Mouse (Mus musculus): ENCODE measurements around the gene Cnpy4.
A peak's percentile ranks its signal among the peaks of the same experiment; 100 is the strongest.

The Cnpy4 gene

DNA sequence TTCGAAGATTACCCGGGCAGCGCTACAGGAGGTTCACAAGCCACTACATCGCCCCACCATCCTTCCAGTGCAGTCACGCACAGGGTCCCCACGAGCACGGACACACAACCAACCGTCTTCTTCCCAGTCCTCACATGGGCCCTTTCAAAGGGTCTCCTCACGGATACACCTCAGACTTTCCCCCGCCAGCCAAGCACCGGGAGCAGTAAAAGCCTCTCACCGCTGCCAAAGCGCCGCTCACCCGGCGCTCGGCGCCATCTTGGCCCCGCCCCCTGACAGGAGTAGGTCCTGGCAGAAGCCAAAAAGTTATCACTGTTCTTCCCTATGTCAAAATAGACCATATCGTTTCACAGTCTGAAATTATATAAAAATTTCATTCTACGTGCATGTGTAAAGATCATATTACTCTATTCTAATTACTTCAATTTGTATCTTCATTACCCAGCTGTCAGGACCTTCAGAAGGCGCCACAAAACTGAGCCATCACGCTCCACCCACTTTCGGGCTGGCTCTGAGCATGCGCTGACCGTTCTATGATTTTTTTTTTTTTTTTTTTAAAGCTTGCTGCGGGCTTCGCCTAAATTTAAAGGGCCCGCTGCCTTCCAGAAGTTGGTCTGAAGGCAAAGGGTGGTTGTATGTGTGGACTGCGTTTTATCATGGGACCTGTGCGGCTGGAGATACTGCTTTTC, at the start of gene Cnpy4, which contains the start of gene Taf6:
Cnpy4 (plus strand) TSS at position 536 of the 689 bp plus-strand sequence.
Taf6 (minus strand) TSS at position 502 of the 689 bp plus-strand sequence.
- DNase-seq (ENCODE audit: extremely low spot score, low read depth, low spot score): peak; percentile 94

DNA sequence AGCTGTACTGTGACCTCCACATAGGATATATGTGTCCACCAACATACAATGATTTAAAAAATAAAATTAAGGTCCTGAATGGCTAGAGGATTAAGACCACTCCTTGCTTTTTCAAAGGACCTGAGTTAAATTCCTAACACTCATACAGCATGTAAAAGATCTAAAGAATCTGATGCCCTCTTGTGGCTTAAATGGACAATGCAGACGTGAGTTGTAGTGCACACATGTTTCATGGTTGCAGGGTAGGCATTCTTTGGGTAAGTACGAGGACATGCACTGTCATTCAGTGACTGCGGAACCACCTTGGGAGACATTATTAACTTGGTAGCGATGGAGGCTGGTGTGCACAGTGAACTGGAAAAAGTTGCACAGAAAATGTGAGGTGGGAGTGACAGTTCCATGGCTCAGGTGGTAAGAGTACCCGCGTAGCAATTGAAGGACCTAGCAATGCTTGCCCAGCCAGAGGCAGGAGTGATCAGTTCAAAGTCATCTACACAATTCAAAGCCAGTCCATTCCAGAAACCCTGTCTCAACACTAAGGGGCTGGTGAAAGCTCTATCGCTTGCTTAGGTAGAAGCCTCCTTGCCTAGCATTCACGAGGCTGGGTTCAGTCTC, 49.2 kb upstream of the Cnpy4 start:
- no peak for DNase-seq (ENCODE audit: extremely low spot score, low read depth, low spot score)

DNA sequence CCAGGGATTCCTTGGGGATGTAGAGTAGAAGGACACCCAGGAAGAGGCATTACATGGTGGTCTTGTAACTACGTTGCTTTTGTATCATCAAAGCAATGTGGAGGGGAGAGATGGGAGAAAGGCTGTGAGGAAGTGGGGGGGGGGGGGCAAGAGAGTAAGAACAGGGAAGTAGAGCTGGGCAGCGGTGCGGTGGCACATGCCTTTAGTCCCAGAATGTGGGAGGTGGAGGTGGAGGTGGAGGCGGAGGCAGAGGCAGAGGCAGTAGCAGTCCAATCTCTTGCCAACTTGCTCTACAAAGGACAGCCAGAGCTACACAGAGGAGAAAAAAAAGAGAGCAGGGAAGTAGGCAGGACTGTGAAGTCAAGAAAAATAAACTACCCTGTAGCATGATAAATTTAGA, 48.7 kb upstream of the Cnpy4 start:
- DNase-seq (ENCODE audit: extremely low spot score, low read depth, low spot score): no peak

DNA sequence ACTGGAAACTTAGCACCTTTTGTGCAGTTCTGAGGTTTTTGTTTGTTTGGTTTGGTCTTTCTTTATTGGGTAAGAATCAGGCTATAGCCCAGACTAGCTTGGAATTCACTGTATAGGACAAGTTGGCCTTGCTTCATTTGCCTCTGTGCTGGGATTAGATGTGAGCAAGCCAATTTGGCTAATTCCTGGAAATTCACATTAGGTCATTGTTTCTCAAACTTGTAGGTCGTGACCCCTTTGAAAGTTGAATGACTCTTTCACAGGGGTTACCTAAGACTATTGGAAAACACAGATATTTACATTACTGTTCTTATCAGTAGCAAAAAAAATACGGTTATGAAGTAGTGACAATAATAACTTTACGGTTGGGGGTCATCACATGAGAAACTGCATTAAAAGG, 32.9 kb upstream of the Cnpy4 start:
- no peak for DNase-seq (ENCODE audit: extremely low spot score, low read depth, low spot score)

DNA sequence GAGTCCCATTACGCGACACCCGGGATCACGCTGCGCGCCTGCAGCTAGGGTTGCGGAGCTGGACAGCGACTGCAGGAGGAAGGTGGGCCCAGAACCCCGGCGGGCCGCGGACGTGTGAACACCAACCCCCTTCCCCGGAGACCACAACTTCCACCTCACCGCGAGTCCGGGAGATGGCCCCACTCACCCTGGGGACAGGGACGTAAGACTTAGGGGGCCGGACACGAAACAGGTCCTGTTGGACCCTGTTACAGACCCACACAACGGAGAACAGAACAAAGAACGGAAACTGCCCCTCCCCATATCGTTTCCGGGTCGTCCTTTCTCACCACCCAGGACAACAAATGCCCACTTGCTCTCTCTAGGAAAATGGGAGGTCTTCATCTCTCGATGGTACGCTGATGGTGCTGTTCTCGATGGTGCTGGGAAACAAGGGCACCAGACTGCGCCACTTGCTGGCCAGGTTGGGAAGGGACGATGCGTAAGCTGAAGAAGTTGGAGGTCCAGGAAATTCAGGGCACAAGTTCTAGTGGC, 31.8 kb upstream of the Cnpy4 start, which contains the start of gene Zfp113:
Zfp113 (minus strand) TSS at position 302 of the 534 bp plus-strand sequence.
- peak; percentile 95 for DNase-seq (ENCODE audit: extremely low spot score, low read depth, low spot score)

DNA sequence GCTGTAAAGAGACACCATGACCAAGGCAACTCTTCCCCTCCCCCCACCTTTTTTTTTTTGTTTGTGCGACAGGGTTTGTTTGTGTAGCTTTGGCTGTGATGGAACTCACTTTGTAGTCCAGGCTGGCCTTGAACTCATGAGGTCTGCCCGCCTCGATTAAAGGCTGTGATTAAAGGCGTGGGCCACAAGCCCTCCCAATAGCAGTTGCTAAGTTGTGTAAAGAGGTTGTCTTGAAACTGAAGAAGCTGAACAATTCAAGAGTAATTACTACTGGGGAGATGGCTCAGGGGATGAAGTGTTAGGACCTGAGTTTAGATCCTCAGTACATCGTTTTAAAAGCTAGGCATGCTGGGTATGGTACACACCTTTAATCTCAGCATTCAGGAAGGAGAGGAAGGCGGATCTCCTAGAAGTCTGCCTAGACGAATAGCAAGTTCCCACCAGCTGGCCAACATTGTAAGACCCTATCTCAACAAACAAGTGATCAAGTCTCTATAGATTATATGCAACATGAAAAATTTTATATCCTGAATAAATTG, 27.0 kb upstream of the Cnpy4 start:
- DNase-seq (ENCODE audit: extremely low spot score, low read depth, low spot score): no peak

DNA sequence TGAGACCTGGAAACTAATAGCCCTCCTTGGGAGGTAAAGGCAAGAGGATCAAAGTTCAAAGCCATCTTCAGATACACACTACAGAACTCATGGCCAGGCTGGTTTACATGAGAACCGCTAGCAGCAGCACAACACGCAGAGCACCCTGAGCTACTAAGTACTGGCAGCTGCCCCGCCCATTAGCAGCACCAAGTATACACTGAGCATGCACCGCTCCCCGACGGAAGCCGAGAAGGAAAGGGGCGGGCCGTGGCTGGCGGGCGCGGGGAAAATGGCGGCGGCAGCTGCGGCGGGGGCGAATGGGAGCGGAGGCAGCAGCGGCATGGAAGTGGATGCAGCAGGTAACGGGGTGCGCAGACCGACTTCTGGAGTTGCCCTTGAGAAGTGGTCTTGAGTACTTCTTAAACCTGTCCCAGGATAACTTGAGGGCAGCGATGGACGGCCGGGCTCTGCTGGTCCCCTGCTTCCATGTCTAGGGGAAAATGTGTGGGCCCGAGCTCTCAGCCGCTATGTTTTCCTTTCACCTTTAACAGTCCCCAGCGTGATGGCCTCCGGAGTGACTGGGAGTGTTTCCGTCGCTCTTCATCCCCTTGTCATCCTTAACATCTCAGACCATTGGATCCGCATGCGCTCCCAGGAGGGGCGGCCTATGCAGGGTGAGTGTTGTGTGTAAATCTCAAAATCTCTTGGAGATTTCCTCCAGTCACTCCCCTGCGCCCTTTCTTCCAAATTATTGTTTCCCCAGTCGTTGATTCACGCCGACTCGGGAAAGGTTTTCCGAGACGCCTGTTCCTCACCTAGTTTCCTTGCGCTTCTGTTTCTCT, 26.2 kb upstream of the Cnpy4 start, which contains the start of gene Cops6:
Cops6 (plus strand) TSS at position 230 of the 824 bp plus-strand sequence.
- peak; percentile 44 for DNase-seq (ENCODE audit: extremely low spot score, low read depth, low spot score)

DNA sequence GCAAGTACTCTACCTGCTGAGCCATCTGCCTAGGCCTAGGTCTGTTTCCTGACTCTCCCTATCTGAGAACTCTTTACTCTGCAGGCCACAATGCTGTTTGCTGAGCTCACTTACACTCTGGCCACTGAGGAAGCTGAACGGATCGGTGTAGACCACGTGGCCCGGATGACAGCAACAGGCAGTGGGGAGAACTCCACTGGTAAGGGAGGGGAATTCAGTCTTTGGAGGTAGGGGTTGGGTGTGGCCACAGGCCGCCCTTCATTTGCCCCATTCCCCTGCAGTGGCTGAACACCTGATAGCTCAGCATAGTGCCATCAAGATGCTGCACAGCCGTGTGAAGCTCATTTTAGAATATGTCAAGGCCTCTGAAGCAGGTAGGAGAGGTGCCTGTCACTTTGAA, 24.2 kb upstream of the Cnpy4 start:
- no peak for DNase-seq (ENCODE audit: extremely low spot score, low read depth, low spot score)

DNA sequence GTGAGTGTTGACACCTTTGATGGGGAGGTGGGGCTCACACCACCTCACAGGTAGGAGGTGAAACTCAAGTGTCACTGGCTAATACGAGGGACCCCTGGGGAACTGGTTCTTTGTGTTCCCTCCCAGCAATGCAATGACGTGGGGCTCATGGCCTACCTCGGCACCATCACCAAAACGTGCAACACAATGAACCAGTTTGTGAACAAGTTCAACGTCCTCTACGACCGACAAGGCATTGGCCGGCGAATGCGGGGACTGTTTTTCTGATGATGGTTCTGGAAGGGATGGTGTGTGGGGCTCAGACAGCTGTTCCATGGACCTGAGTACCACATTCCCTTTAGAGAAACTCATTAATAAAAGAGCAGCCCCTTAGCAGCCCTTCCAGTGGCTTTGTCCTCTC, 23.7 kb upstream of the Cnpy4 start:
- DNase-seq (ENCODE audit: extremely low spot score, low read depth, low spot score): no peak

DNA sequence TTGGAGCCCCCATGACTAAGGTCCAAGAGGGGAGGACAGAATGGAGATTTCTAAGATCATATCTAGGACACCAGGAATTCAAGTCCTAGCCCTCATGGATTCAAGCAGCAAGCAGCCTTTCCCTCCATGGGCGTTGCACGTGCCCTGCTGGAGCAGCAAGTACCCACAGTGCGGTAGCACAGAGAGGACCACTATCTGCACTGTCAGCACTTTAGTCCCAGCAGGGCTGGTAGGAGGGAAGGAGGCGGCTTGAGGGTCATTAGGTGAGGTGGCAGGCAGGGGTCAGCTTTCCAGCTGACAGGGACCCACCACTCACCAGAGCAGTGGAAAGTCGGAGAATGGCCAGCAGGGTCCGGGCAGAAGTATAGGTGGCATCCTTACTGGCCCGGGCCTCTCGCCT, 21.7 kb upstream of the Cnpy4 start:
- no peak for DNase-seq (ENCODE audit: extremely low spot score, low read depth, low spot score)

DNA sequence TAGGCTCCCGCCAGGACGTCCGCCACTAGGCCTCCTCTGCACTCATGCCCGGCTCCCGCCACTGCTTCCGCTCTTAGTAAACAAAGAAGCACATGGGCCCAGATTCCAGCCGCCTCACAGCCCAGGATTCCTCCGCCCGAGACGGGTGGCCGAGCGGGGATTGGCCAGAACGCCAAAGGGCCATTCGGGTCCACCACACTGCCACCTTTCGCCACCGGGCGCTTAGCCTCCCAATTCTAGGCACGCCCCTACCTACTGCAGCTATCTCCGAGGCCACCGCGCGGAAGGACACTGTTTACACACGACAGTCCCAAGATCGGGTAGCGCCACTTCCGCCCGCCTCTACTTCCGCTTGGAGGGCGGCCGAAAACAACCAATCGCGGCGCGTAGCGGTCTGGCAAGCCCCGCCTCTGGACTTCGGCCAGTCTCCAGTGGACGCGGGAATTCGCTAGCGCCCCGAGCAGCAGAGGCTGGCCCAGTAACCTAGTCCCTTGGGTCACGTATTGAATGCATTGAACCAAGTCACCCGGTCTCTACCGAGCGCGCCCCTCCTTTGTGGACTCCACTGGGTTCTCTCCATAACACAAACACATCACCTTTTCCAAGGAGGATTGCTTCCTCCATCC, 16.2 kb upstream of the Cnpy4 start:
- peak; percentile 87 for DNase-seq (ENCODE audit: extremely low spot score, low read depth, low spot score)

DNA sequence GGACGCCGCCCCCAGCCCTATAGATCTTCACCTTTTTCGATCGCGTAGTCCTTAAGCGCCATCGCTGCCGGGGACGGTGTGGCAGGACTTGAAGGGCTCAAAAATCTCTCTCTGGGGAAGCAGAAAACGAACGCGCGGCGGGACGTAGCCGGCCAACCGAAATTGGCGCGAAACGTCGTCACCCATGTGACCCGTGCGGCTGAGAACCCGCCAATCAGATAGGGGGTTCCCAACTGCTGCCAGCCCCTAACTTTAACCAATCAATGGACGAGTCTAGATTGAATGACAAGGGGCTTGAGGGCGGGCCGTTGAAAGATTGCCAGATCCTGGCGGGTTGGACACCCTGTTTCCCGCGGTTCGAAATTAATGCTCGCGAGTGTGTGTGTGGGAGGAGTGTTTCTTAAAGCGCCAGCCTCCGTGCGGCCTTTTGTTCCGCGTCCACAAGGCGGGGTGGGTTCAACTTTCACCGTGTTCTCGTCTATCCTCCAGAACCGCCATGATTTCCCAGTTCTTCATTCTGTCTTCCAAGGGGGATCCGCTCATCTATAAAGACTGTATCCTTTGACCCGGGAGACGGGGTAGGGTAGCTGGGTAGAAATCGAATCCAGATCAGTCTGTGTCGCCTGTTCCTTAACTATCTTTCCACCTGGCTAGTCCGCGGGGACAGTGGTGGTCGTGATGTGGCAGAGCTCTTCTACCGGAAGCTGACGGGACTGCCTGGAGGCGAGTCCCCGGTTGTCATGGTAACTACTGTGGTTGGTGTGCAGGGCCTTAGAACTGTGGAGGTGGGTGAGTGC, 15.4 kb upstream of the Cnpy4 start, which contains the start of the genes Ap4m1 and Mcm7:
Ap4m1 (plus strand) TSS at position 308 of the 797 bp plus-strand sequence.
Mcm7 (minus strand) TSS at position 728 of the 797 bp plus-strand sequence.
- DNase-seq (ENCODE audit: extremely low spot score, low read depth, low spot score): peak; percentile 86

DNA sequence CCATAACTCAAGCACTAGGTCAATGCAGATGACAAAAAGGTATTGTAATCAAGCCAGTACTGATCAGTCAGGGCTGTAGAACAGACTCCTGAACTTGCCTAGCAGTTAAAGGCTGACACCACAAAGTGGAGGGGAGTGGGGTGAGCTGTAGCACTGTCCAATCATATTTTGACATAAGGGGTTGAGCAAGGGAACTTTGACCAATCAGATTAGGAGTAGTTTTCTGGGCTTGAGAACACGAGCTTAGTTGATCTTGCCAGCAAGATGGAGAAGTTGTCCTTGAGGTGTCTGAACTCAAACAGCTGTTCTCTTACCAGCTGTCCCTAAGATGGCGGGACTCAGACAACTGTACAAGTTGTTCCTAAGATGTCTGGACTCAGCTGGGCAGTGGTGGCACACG, 14.1 kb upstream of the Cnpy4 start:
- no peak for DNase-seq (ENCODE audit: extremely low spot score, low read depth, low spot score)

DNA sequence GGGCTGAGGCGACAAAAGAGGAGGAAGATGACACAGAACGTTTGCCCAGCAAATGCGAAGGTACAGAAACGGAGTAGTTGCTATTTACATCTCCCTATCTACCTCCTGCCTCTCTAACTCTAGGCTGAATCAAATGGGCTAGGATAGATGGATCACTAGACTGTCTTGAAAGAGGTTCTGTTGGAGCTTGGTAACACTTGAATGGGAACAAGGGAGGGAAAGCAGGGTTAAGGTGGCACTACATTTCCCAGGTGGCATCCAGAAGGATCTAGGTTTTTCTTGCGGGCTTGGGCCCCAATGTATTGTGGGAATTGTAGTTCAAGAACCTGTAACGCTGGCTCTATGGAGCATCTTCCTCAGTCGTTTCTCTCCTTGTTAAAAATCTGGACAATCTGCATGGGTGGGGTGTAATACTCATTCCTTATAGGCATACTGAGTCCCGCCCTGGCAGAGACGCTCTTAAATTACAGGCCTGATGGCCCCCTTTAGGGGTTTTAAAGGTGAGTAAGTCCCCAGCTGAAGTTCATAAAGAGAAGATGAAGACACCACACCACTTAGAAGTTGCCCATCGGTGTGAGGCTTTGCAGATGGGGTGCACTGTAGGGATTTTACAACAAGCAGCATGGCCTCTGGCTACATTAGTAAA, 499 bp downstream of the Cnpy4 start:
- DNase-seq (ENCODE audit: extremely low spot score, low read depth, low spot score): peak; percentile 82

DNA sequence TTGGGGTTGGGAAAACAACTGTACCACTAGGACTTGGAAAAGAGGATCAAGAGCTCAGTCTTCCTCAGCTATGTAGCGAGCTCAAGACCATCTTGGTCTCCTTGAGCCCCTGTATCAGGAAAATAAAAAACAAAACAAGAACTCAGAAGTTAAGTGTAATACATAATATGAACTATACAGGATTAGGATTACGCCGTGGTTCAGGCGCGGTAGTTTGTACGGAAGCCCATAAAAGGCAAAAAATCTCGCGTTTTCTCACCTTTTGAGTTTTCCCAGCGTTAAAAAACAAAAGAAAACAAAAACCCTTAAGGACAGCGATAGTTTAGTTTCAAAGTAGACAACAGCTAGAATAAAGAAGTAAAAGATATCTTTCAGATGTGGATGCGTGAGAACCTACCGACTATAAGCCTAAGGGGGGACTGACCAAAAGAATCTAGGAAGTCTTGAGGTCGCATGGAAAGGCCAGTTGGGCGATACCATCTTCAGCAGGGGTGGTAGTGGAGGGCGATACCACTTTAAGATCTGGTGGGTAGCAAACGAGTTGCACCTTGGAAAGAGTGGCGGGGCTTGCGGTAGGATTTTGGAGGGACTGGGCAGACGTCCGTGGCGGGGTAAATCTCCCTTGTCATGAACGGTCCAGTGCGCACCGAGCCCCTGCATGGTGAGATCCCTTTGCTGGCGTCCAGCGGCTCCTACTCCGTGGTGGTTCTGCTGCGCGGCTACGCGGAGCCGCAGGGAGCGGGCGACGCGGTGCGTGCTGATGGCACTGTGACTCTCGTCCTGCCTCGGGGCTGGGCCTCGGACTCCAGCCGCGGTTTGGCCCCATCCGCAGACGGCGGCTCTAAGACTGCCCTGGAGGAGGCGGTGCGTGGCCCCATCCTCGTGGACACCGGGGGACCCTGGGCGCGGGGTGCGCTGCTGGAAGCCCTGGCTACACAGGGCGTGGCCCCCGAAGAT, 6.8 kb downstream of the Cnpy4 start, which contains the start of gene Mblac1:
Mblac1 (plus strand) TSS at position 544 of the 957 bp plus-strand sequence.
- peak; percentile 94 for DNase-seq (ENCODE audit: extremely low spot score, low read depth, low spot score)

DNA sequence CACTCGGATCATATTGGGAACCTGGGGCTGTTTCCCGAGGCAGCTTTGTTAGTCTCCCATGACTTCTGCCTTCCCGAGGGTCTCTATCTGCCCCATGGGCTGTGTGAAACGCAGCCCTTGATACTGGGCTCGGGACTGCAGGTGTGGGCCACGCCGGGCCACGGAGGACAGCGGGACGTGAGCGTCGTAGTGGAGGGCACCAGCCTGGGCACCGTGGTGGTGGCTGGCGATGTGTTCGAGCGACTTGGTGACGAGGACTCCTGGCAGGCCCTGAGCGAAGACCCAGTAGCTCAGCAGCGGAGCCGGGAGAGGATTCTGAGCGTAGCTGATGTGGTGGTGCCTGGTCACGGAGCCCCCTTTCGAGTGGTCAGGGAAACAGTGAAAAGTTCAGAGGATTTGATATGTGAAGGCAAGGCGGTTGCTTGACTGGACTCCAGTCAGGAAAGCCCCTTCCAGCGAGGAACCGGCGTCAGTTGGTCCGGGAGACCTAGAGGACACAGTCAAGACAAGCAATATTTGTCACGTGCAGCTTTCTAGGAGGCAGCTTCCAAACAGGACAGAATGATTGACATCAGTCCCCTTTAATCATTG, 7.6 kb downstream of the Cnpy4 start:
- DNase-seq (ENCODE audit: extremely low spot score, low read depth, low spot score): no peak

DNA sequence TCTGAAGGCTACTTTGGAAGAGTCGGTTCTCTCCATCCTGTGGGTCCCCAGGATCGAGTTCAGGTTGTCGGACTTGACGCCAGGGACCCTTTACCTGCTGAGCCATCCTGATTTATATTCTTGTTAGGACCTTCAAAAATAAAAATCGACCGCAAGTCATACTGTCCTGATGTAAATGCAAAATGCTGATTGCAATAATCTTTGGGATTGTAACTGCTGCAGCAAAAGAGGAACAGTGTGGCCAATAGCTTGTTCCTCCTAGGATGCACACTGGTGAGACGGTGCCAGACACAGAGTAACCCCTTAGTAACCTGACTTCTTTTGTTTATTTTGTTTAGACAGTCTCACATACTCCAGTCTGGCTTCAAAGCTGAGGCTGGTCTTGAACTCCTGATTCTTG, 8.2 kb downstream of the Cnpy4 start:
- no peak for DNase-seq (ENCODE audit: extremely low spot score, low read depth, low spot score)

DNA sequence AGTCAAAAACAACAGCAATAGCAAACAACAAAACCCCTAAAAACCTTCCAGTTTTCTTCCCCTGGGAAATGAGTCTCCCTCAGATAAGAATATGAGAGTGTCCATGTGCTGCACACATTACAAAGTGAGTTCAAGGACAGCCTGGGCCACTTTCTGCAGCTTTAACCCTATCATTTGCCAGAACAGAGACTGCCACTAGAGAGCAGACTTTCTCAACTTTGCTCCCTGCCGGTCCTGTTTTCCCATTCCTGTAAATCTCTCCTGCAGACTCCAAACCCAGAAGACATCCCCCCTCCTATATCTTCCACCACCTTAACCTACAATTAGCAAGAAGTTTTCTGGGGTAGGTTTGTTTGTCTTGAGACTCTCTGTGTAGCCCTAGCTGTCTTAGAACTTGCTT, 12.3 kb downstream of the Cnpy4 start:
- no peak for DNase-seq (ENCODE audit: extremely low spot score, low read depth, low spot score)
